Mouse (Mus musculus): ENCODE measurements around the gene Cep97. TPM values are rescaled to one million over a fixed set of nuclear protein-coding genes. Genes with fewer than 3 reads are reported as not detected.

Gene Cep97
- total and polyA plus RNA-seq, 3 experiments = 10.7 to 11.1 TPM; not detected in 1

- Histone ChIP-seq H3K9me3 (replicated peaks; ENCODE audit: insufficient read depth, low read length) (no peaks in the 10 kb centered on the region), H3K27ac (ENCODE audit: control insufficient read depth, low read depth, low read length) (no peak overlapping the region), H3K36me3 (ENCODE audit: control insufficient read depth in 1 of 2, insufficient read depth in 2 of 2, low read length in 2 of 2) (peaks cover 0 to 3% of the 10 kb centered on the region in 2 experiments; a peak in 1 of 4 replicates), H3K27me3 (ENCODE audit: control insufficient read depth in 1 of 2, insufficient read depth in 2 of 2, low read length in 2 of 2) (no peaks in the 10 kb centered on the region), H3K4me1 (ENCODE audit: control insufficient read depth in 1 of 2, insufficient read depth in 2 of 2, low read length in 2 of 2) (peaks cover 0 to 6% of the 10 kb centered on the region in 2 experiments; a peak in 1 of 4 replicates), H3K79me2 (ENCODE audit: control insufficient read depth, insufficient read depth, low read length, poor library complexity) (no peaks in the 10 kb centered on the region), H3K4me3 (ENCODE audit: control insufficient read depth in 1 of 2, insufficient read depth in 1 of 2, low read depth in 2 of 2, low read length in 2 of 2) (no peak overlapping the region), H3K9ac (ENCODE audit: control insufficient read depth, low read depth, low read length, poor library complexity, severe bottlenecking) (no peak overlapping the region)
- DNase-seq (ENCODE audit: low read depth, low spot score) = peak; percentile 32
- TF ChIP-seq ELF1 (IDR thresholded peaks at IDR 0.05; ENCODE audit: low read depth, low read length) = no peak
- no peak for TF ChIP-seq NELFE (IDR thresholded peaks at IDR 0.05; ENCODE audit: low read depth, low read length)
- TF ChIP-seq TCF12 (IDR thresholded peaks at IDR 0.05; ENCODE audit: low read depth, low read length) = no peak
- no peak for TF ChIP-seq MYB (IDR thresholded peaks at IDR 0.05; ENCODE audit: low read depth, low read length)
Measured at GRCm38 (mm10) chr16:55924010-55924409, 10.6 kb downstream of the Cep97 start.

GRCm38 (mm10) chr16:55922079-55922478 is 12.6 kb downstream of the Cep97 start:
- H3K36me3 ChIP-seq (ENCODE audit: control insufficient read depth in 1 of 2, insufficient read depth in 2 of 2, low read length in 2 of 2) = peaks cover 0 to 3% of the 10 kb centered on the region in 2 experiments; a peak in 1 of 4 replicates
- H3K4me3 ChIP-seq (ENCODE audit: control insufficient read depth in 1 of 2, insufficient read depth in 1 of 2, low read depth in 2 of 2, low read length in 2 of 2) = no peak overlapping the region
- H3K27ac ChIP-seq (ENCODE audit: control insufficient read depth, low read depth, low read length) = no peak overlapping the region
- no peaks in the 10 kb centered on the region for H3K9me3 ChIP-seq (replicated peaks; ENCODE audit: insufficient read depth, low read length)
- no peak overlapping the region for H3K9ac ChIP-seq (ENCODE audit: control insufficient read depth, low read depth, low read length, poor library complexity, severe bottlenecking)
- no peaks in the 10 kb centered on the region for H3K27me3 ChIP-seq (ENCODE audit: control insufficient read depth in 1 of 2, insufficient read depth in 2 of 2, low read length in 2 of 2)
- peaks cover 0 to 6% of the 10 kb centered on the region in 2 experiments; a peak in 1 of 4 replicates for H3K4me1 ChIP-seq (ENCODE audit: control insufficient read depth in 1 of 2, insufficient read depth in 2 of 2, low read length in 2 of 2)
- H3K79me2 ChIP-seq (ENCODE audit: control insufficient read depth, insufficient read depth, low read length, poor library complexity) = no peaks in the 10 kb centered on the region
- no peak for TF ChIP-seq CHD1 (IDR thresholded peaks at IDR 0.05; ENCODE audit: low read depth, low read length)
- TF ChIP-seq ZNF384 (IDR thresholded peaks at IDR 0.05; ENCODE audit: low read depth, low read length) = no peak
- TF ChIP-seq MAX (IDR thresholded peaks at IDR 0.05; ENCODE audit: low read length) = no peak
- no peak for TF ChIP-seq ZMIZ1 (IDR thresholded peaks at IDR 0.05; ENCODE audit: low read depth, low read length)
- no peak for TF ChIP-seq UBTF (IDR thresholded peaks at IDR 0.05; ENCODE audit: borderline replicate concordance, insufficient read depth, low read depth, low read length)
- no peak for TF ChIP-seq ZKSCAN1 (IDR thresholded peaks at IDR 0.05; ENCODE audit: low read depth, low read length)
- no peak for TF ChIP-seq MXI1 (IDR thresholded peaks at IDR 0.05; ENCODE audit: low read depth, low read length)
- no peak for TF ChIP-seq MEF2A (IDR thresholded peaks at IDR 0.05; ENCODE audit: extremely low read depth, insufficient replicate concordance, low read depth, low read length, poor library complexity, severe bottlenecking)
- DNase-seq (ENCODE audit: low read depth, low spot score) = no peak

GRCm38 (mm10) chr16:55914716-55915115 is 19.9 kb downstream of the Cep97 start:
- no peak for DNase-seq (ENCODE audit: low read depth, low spot score)
- Histone ChIP-seq H3K36me3 (ENCODE audit: control insufficient read depth in 1 of 2, insufficient read depth in 2 of 2, low read length in 2 of 2) (no peaks in the 10 kb centered on the region), H3K27ac (ENCODE audit: control insufficient read depth, low read depth, low read length) (no peak overlapping the region), H3K27me3 (ENCODE audit: control insufficient read depth in 1 of 2, insufficient read depth in 2 of 2, low read length in 2 of 2) (no peaks in the 10 kb centered on the region), H3K9me3 (replicated peaks; ENCODE audit: insufficient read depth, low read length) (no peaks in the 10 kb centered on the region), H3K4me1 (ENCODE audit: control insufficient read depth in 1 of 2, insufficient read depth in 2 of 2, low read length in 2 of 2) (no peaks in the 10 kb centered on the region), H3K79me2 (ENCODE audit: control insufficient read depth, insufficient read depth, low read length, poor library complexity) (no peaks in the 10 kb centered on the region), H3K9ac (ENCODE audit: control insufficient read depth, low read depth, low read length, poor library complexity, severe bottlenecking) (no peak overlapping the region), H3K4me3 (ENCODE audit: control insufficient read depth in 1 of 2, insufficient read depth in 1 of 2, low read depth in 2 of 2, low read length in 2 of 2) (no peak overlapping the region)
- TF ChIP-seq ZMIZ1 (IDR thresholded peaks at IDR 0.05; ENCODE audit: low read depth, low read length) (no peak), ZKSCAN1 (IDR thresholded peaks at IDR 0.05; ENCODE audit: low read depth, low read length) (no peak), JUND (IDR thresholded peaks at IDR 0.05; ENCODE audit: low read depth, low read length) (no peak), GATA1 (IDR thresholded peaks at IDR 0.05; ENCODE audit: low read depth, low read length) (no peak), CTCF (IDR thresholded peaks at IDR 0.05 in 2 of 3, conservative IDR thresholded peaks at IDR 0.05 in 1 of 3; ENCODE audit: control insufficient read depth in 1 of 3, insufficient read depth in 1 of 3, low read depth in 2 of 3, low read length in 3 of 3, poor library complexity in 1 of 3, severe bottlenecking in 1 of 3) (no peak), UBTF (IDR thresholded peaks at IDR 0.05; ENCODE audit: borderline replicate concordance, insufficient read depth, low read depth, low read length) (no peak), NRF1 (IDR thresholded peaks at IDR 0.05; ENCODE audit: insufficient read depth, low read depth, low read length, poor library complexity, severe bottlenecking) (no peak), ELF1 (IDR thresholded peaks at IDR 0.05; ENCODE audit: low read depth, low read length) (no peak), POLR2AphosphoS5 (IDR thresholded peaks at IDR 0.05; ENCODE audit: borderline replicate concordance, low read depth, low read length) (no peak), POLR2AphosphoS2 (IDR thresholded peaks at IDR 0.05; ENCODE audit: low read length) (no peak), MEF2A (IDR thresholded peaks at IDR 0.05; ENCODE audit: extremely low read depth, insufficient replicate concordance, low read depth, low read length, poor library complexity, severe bottlenecking) (no peak), E2F4 (IDR thresholded peaks at IDR 0.05; ENCODE audit: borderline replicate concordance, low read depth, low read length) (no peak), EP300 (IDR thresholded peaks at IDR 0.05; ENCODE audit: low read depth in 1 of 2, low read length in 2 of 2) (no peak), ETS1 (IDR thresholded peaks at IDR 0.05; ENCODE audit: low read depth, low read length) (no peak), MYC (IDR thresholded peaks at IDR 0.05; ENCODE audit: low read depth, low read length) (no peak), TAL1 (IDR thresholded peaks at IDR 0.05; ENCODE audit: low read length) (no peak), POLR2A (IDR thresholded peaks at IDR 0.05; ENCODE audit: control insufficient read depth in 1 of 2, insufficient read depth in 1 of 2, low read depth in 1 of 2, low read length in 2 of 2, poor library complexity in 1 of 2) (no peak)

Measured in MEL (cell line).